ENCODE assay signal across 8 mouse cellular contexts in genomic region chr5:114638769-114639644, GRCm38 (mm10). TPM values are rescaled to one million over a fixed set of nuclear protein-coding genes. Genes with fewer than 3 reads are reported as not detected.
A peak's percentile ranks its signal among the peaks of the same experiment; 100 is the strongest.
DNase-seq lines count a peak whose midpoint lies in the region; ATAC-seq lines count a peak whose summit lies in the region.

No protein-coding gene starts in this region.

- H3K27ac ChIP-seq in hindbrain, embryonic 13.5 days: no peak overlapping the region

- 0 out of 2 replicates have a peak overlapping the region, but pooled peaks have one; percentile 58 for H3K9ac ChIP-seq in hindbrain, embryonic 13.5 days

- H3K4me2 ChIP-seq in hindbrain, embryonic 13.5 days: peak overlapping the region; percentile 44

- no peaks in the 10 kb centered on the region for H3K36me3 ChIP-seq in hindbrain, embryonic 13.5 days

- H3K27me3 ChIP-seq in hindbrain, embryonic 13.5 days: peaks cover 36% of the 10 kb centered on the region

- DNase-seq in Muller cell, postnatal 12 days (ENCODE audit: inconsistent ontology term): peak; percentile 91
- peak; percentile 95 to 97 for DNase-seq in cerebellum, postnatal 10 days
- DNase-seq in frontal cortex, postnatal 14 days (ENCODE audit: low spot score in 2 of 2): peak; percentile 55 to 83
- DNase-seq in layer of hippocampus, postnatal 14 days (ENCODE audit: low spot score in 2 of 2): peak; percentile 84
- DNase-seq in lung, postnatal 10 days: peak; percentile 92
- DNase-seq in ovary, postnatal 36 days (ENCODE audit: low spot score): peak; percentile 84
- peak; percentile 87 for DNase-seq in thymus, postnatal 14 days

- WGBS in hindbrain, embryonic 13.5 days: 14% methylated on average over 22 of the region's 22 CpGs

- H3K4me1 ChIP-seq in hindbrain, embryonic 13.5 days (replicated peaks): peaks cover 16% of the 10 kb centered on the region

- ATAC-seq in hindbrain, embryonic 13.5 days (ENCODE audit: low FRiP score): peak; percentile 70

- no peaks in the 10 kb centered on the region for H3K9me3 ChIP-seq in hindbrain, embryonic 13.5 days

- H3K4me3 ChIP-seq in hindbrain, embryonic 13.5 days: peak overlapping the region; percentile 10; the same call in 1 of the 2 replicates

RNA-seq across cellular contexts. Expression of gene Trpv4, which starts 19.2 kb away (rescaled TPM):
- 0.53 and 0.65 TPM in 2 replicates for polyA plus RNA-seq in hindbrain, embryonic 13.5 days (2015; fragmentation: Nextera tagmentation; extraction: Ambion mirVana)
- 1 to 10 TPM; 2.2 to 5.7 TPM for total RNA-seq in layer of hippocampus, postnatal 14 days (2021)

RNA-seq across cellular contexts. Expression of gene Gltp, which starts 51.8 kb away (rescaled TPM):
- 41.5 and 42.9 TPM in 2 replicates for polyA plus RNA-seq in hindbrain, embryonic 13.5 days (2015; fragmentation: Nextera tagmentation; extraction: Ambion mirVana)
- total RNA-seq in layer of hippocampus, postnatal 14 days (2021): 10 to 100 TPM; 49.7 to 55.7 TPM
